Mouse (Mus musculus) heart, embryonic 14.5 days (tissue): ENCODE measurements around the gene Cdh23. TPM values are rescaled to one million over a fixed set of nuclear protein-coding genes. Genes with fewer than 3 reads are reported as not detected.

Source experiments
- ATAC-seq: fragments of 200-750 bp; cut with Nextera tagmentation; 2 replicates; pipeline ENCODE4 v1.8.0; 2017; ENCODE audit warnings: low read depth, moderate TSS enrichment; ENCODE audit not compliant: insufficient number of reproducible peaks, insufficient read depth, low FRiP score
- H3K27ac ChIP-seq, 2 experiments: fragments of 200-500 bp in 1 of 2; fragments of 300-500 bp in 1 of 2; sonication (generic) in 1 of 2; replicated peaks in 1 of 2; 2 replicates each; pipeline ENCODE4 v1.5.1; 2012 to 2014; ENCODE audit warnings: low read depth in 2 of 2, low read length in 2 of 2, control low read depth in 1 of 2, mild to moderate bottlenecking in 1 of 2, mixed read lengths in 1 of 2; ENCODE audit not compliant: control insufficient read depth in 1 of 2, insufficient read depth in 1 of 2
- H3K27me3 ChIP-seq: fragments of 300-500 bp; sonication (generic); 2 replicates; pipeline ENCODE4 v1.6.1; 2014; ENCODE audit warnings: mild to moderate bottlenecking, low read length, control low read depth; ENCODE audit not compliant: control insufficient read depth, insufficient read depth
- H3K36me3 ChIP-seq: fragments of 300-500 bp; sonication (generic); 2 replicates; pipeline ENCODE4 v1.6.1; 2014; ENCODE audit warnings: mild to moderate bottlenecking, control low read depth, low read length, mixed read lengths; ENCODE audit not compliant: control insufficient read depth, insufficient read depth
- H3K4me1 ChIP-seq, 2 experiments: fragments of 200-500 bp in 1 of 2; fragments of 300-500 bp in 1 of 2; sonication (generic) in 1 of 2; 2 replicates each; pipeline ENCODE4 v1.6.1; 2012 to 2014; ENCODE audit warnings: low read length in 2 of 2, control low read depth in 1 of 2, mixed read lengths in 1 of 2; ENCODE audit not compliant: control insufficient read depth in 2 of 2, insufficient read depth in 2 of 2
- H3K4me2 ChIP-seq: fragments of 300-500 bp; sonication (generic); 2 replicates; pipeline ENCODE4 v1.6.1; 2014; ENCODE audit warnings: mild to moderate bottlenecking, low read length
- H3K4me3 ChIP-seq, 2 experiments: fragments of 200-500 bp in 1 of 2; fragments of 300-500 bp in 1 of 2; sonication (generic) in 1 of 2; 2 replicates each; pipeline ENCODE4 v1.5.1; 2012 to 2014; ENCODE audit warnings: low read length in 2 of 2, mild to moderate bottlenecking in 2 of 2, control low read depth in 1 of 2, low read depth in 1 of 2, moderate library complexity in 1 of 2; ENCODE audit not compliant: control insufficient read depth in 1 of 2, insufficient read depth in 1 of 2
- H3K9ac ChIP-seq: fragments of 300-500 bp; sonication (generic); 2 replicates; pipeline ENCODE4 v1.6.1; 2014; ENCODE audit warnings: mild to moderate bottlenecking, low read length
- H3K9me3 ChIP-seq: fragments of 300-500 bp; sonication (generic); 2 replicates; pipeline ENCODE4 v1.6.1; 2016; ENCODE audit warnings: low read length, control low read depth; ENCODE audit not compliant: control insufficient read depth
- WGBS: fragments of 180-500 bp; shearing (Covaris S2); extraction: QIAGEN DNeasy Blood & Tissue Kit; methylation state at CpG from one replicate; pipeline ENCODE4 v1.1.7; 2014; 5-methylcytosine and 5-hydroxymethylcytosine counted together
- polyA plus RNA-seq: library from polyadenylated mRNA; unstranded; fragments of >200 nt; fragmentation: Nextera tagmentation; extraction: Ambion mirVana; gene quantifications from 2 replicates; pipeline ENCODE4 v1.2.1, GENCODE M21; 2014

The Cdh23 gene
- polyA plus RNA-seq, 1 experiment from 2014 or later = 0.31 TPM

DNA sequence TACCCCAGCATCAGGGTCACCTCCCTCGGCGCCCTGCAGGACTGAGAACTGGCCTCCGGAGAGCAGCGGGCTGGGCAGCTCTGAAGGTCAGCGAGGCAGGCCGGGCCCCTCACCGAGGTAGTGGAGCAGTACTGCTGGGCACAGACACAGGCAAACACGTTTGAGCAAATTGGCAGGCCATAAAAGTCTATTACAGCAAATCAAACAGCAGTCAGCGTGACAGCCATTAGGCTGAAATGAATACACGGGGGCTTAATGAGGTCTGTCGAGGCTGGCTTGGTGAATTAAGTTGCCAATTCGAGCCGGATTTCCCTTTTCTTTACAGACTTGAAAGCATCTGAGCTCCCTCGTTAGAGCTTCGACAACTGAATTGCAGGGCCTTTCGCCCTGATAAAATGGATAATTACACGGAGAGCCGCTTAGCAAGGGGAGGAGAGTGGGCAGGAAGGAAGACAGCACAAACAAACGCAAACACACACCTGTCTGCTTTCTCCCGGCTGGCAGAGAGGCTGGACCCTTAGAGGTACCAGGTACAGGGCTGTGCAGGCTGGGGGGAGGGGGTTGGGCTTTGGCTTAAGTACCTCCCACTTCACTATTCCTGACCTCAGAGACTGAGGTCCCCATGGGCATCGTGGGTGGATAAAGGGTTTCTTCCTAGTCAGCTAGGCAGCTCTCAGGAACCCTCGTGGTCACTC is 103.3 kb downstream of the Cdh23 start:
- Histone ChIP-seq H3K36me3 (no peaks in the 10 kb centered on the region), H3K4me2 (no peak overlapping the region), H3K9ac (no peak overlapping the region), H3K27ac (no peak overlapping the region), H3K4me3 (no peak overlapping the region), H3K9me3 (no peaks in the 10 kb centered on the region), H3K4me1 (no peaks in the 10 kb centered on the region), H3K27me3 (no peaks in the 10 kb centered on the region)
- 33% methylated on average over 22 of the region's 22 CpGs for WGBS
- no peak for ATAC-seq

DNA sequence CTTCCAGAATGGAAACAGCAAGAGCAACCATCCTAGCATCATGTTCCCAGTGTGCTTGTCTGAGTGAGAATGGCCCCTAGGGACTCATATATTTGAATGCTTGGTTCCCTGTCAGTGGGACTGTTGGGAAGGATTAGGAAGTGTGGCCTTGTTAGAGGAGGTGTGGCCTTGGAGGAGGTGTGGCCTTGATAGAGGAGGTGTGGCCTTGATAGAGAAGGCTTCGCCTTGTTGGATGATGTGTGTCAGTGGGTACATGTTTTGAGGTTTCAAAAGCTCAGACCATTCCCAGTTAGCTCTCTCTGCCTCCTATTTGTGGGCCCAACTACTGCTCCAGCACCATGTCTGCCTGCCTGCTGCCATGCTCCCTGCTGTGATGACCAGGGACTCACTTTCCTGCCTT is 105.0 kb downstream of the Cdh23 start:
- no peak overlapping the region for H3K4me2 ChIP-seq
- no peak overlapping the region for H3K27ac ChIP-seq
- H3K36me3 ChIP-seq = no peaks in the 10 kb centered on the region
- no peak overlapping the region for H3K4me3 ChIP-seq
- H3K4me1 ChIP-seq = no peaks in the 10 kb centered on the region
- no peak for ATAC-seq
- no peak overlapping the region for H3K9ac ChIP-seq
- 75% methylated on average over 1 of the region's 1 CpGs for WGBS
- H3K27me3 ChIP-seq = no peaks in the 10 kb centered on the region
- H3K9me3 ChIP-seq = no peaks in the 10 kb centered on the region

DNA sequence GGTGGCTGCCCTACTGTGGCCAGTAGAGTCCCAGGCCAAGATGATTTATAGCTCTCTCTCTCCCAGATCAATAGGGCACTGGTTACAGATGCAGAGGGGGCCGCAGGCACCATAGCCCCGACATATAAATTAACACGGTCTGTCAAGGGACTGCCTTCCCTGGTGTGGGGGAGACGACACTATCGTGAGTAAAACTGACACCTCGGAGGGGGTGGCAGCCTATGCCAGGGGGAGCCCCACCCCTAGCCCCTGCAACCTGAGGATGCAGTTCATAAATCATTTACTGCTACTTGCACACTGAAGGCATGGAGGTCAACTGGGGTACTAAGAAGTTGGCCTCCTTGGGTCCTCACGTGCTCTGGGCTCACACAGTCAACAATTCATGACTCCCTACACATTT is 106.0 kb downstream of the Cdh23 start:
- ATAC-seq = no peak
- WGBS = 79% methylated on average over 7 of the region's 7 CpGs
- no peak overlapping the region for H3K4me3 ChIP-seq
- H3K4me2 ChIP-seq = no peak overlapping the region
- no peaks in the 10 kb centered on the region for H3K4me1 ChIP-seq
- H3K27ac ChIP-seq = no peak overlapping the region
- H3K27me3 ChIP-seq = no peaks in the 10 kb centered on the region
- H3K9ac ChIP-seq = no peak overlapping the region
- H3K9me3 ChIP-seq = no peaks in the 10 kb centered on the region
- no peaks in the 10 kb centered on the region for H3K36me3 ChIP-seq

DNA sequence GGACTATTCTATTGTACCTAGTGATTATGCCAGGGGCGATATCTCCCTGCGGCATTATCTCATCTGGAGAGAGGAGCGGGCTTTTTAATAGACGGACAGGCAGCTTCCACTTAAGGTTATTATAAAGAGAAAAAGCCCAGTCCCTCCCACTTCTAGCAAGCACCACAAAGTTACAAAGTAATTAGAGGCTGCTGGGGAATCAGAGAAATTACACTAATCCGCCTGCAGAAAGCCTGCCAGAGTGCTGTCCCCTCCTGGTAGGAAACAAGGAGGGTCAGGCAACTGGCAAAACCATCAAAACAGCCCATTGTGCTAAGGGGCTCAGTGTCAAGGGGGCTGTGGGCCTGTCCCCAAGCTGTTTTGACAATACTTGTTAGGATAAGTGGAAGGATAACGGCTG is 110.6 kb downstream of the Cdh23 start:
- no peak overlapping the region for H3K9ac ChIP-seq
- no peak for ATAC-seq
- no peak overlapping the region for H3K4me2 ChIP-seq
- no peak overlapping the region for H3K4me3 ChIP-seq
- 0 out of 2 replicates have a peak, but pooled peaks cover 5% of the 10 kb centered on the region for H3K27me3 ChIP-seq
- WGBS = 47% methylated on average over 6 of the region's 6 CpGs
- no peak overlapping the region for H3K27ac ChIP-seq
- H3K9me3 ChIP-seq = no peaks in the 10 kb centered on the region
- H3K36me3 ChIP-seq = no peaks in the 10 kb centered on the region
- no peaks in the 10 kb centered on the region for H3K4me1 ChIP-seq

DNA sequence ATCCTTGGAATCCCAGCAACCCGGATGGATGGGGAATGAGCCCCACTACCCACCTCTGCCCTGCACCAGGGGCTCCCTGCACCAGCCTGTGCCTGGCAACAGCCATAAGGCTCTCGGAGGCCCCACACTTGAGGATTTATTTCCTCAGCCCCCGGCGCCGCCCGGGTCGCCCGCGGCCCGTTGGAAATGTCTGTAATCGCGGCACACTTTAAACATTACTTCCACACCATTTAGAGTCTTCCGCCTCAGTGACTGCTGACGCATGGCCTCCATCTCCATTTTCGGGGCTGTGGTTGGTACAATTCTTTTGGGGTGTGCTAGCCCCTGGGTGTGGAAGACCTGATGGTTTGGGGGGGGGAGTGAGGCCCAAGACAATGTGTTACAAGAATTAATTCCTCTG is 113.3 kb downstream of the Cdh23 start:
- H3K9ac ChIP-seq = no peak overlapping the region
- H3K4me2 ChIP-seq = no peak overlapping the region
- peaks cover 1 to 2% of the 10 kb centered on the region in 2 experiments; a peak in 3 of 4 replicates for H3K4me1 ChIP-seq
- ATAC-seq = no peak
- no peak overlapping the region for H3K4me3 ChIP-seq
- 74% methylated on average over 15 of the region's 15 CpGs for WGBS
- peaks cover 6% of the 10 kb centered on the region for H3K9me3 ChIP-seq
- H3K36me3 ChIP-seq = no peaks in the 10 kb centered on the region
- H3K27me3 ChIP-seq = 0 out of 2 replicates have a peak, but pooled peaks cover 5% of the 10 kb centered on the region
- no peak overlapping the region for H3K27ac ChIP-seq

DNA sequence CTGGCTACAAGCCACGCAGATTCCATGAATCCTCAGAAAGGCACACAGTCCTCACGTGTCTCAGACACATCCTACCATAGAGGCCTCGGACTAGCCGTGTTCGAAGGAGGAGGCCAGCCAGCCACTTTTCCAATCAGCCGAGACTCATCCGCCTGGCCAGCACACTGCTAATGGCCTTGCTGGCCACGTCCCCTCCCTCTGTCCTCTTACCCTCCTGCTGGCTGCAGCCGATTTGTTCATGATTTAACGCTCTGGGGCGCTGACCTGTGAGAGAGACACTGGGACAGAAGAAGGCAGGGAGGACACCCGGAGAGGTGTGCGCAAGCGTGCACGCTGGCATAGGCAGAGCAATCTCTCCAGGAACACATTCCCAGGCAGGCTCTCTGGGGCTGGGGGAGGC is 115.6 kb downstream of the Cdh23 start:
- Histone ChIP-seq H3K9me3 (peaks cover 6% of the 10 kb centered on the region), H3K36me3 (no peaks in the 10 kb centered on the region), H3K27ac (no peak overlapping the region), H3K4me2 (no peak overlapping the region), H3K4me3 (no peak overlapping the region), H3K27me3 (0 out of 2 replicates have a peak, but pooled peaks cover 5% of the 10 kb centered on the region), H3K4me1 (peaks cover 11 to 13% of the 10 kb centered on the region in 2 experiments), H3K9ac (no peak overlapping the region)
- WGBS = 84% methylated on average over 15 of the region's 15 CpGs
- no peak for ATAC-seq

DNA sequence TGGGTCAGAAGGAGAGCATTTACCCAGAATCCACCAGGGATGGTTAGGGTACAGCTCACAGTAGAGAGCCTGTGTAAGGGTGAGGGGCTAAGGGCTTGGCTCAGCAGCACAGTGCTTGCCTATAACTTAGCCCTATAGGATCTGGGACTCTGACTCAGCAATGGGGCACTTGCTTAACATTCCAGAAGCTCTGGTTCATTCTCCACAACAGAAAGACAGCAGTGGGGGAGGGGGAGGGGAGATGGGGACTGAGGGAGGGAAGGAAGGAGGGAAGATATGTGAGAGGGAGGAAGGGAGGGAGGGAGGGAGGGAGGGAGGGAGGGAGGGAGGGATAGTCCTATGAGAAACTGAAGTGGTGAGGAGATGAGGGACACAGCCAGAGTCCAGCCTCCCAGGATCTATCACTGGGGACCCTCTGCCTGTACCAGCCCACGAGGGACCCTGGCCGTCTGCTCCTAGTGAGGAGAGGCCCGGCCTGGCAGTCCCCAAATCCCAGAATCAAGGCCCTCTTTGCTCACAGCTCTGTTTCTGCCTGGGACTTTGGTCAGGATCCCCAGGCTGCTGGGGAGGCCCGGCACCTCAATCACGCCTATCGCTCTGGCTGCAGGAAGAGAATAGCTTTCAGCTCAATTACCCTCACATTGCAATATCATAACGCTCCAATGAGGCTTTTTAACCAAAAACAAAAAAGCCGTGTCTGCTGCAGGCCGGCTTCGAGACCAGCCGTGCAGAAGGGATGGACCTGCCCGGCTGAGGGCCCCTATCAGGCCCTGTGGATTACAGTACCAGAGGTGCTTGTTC is 117.4 kb downstream of the Cdh23 start:
- H3K27ac ChIP-seq = no peak overlapping the region
- 83% methylated on average over 12 of the region's 12 CpGs for WGBS
- H3K4me3 ChIP-seq = no peak overlapping the region
- no peaks in the 10 kb centered on the region for H3K27me3 ChIP-seq
- H3K36me3 ChIP-seq = no peaks in the 10 kb centered on the region
- no peak overlapping the region for H3K9ac ChIP-seq
- peaks cover 11 to 13% of the 10 kb centered on the region in 2 experiments for H3K4me1 ChIP-seq
- ATAC-seq = no peak
- H3K4me2 ChIP-seq = no peak overlapping the region
- peaks cover 6% of the 10 kb centered on the region for H3K9me3 ChIP-seq
